Mouse (Mus musculus): ENCODE measurements around the gene Telo2. TPM values are rescaled to one million over a fixed set of nuclear protein-coding genes. Genes with fewer than 3 reads are reported as not detected.
A peak's percentile ranks its signal among the peaks of the same experiment; 100 is the strongest.

Telo2 gene
- polyA plus RNA-seq, 1 experiment from 2014 or later = 45.4 TPM

- ATAC-seq (replicated peaks; ENCODE audit: low FRiP score) (no peak), DNase-seq (ENCODE audit: low spot score) (no peak)
- WGBS = 91% methylated on average over 13 of the region's 13 CpGs
- no peaks in the 10 kb centered on the region for H3K36me3 ChIP-seq (ENCODE audit: control insufficient read depth, insufficient read depth, low read length)
- no peaks in the 10 kb centered on the region for H3K4me1 ChIP-seq (replicated peaks; ENCODE audit: control insufficient read depth, insufficient read depth, low read length)
- H3K4me2 ChIP-seq (ENCODE audit: low read depth, low read length, severe bottlenecking) = no peak overlapping the region
- H3K27me3 ChIP-seq (ENCODE audit: control insufficient read depth, insufficient read depth, low read length) = no peaks in the 10 kb centered on the region
- H3K9me3 ChIP-seq (ENCODE audit: control insufficient read depth, low read length) = no peaks in the 10 kb centered on the region
- H3K27ac ChIP-seq (ENCODE audit: low read depth, low read length) = no peak overlapping the region
- peak overlapping the region; percentile 8; the same call in 1 of the 2 replicates for H3K4me3 ChIP-seq (ENCODE audit: low read depth, low read length)
- H3K9ac ChIP-seq (ENCODE audit: low read length) = no peak overlapping the region; the same call in 1 of the 2 replicates
Measured at GRCm38 (mm10) chr17:25080210-25080609, 35.6 kb downstream of the Telo2 start.

- Histone ChIP-seq H3K4me1 (replicated peaks; ENCODE audit: control insufficient read depth, insufficient read depth, low read length) (no peaks in the 10 kb centered on the region), H3K9me3 (ENCODE audit: control insufficient read depth, low read length) (no peaks in the 10 kb centered on the region), H3K27me3 (ENCODE audit: control insufficient read depth, insufficient read depth, low read length) (no peaks in the 10 kb centered on the region), H3K36me3 (ENCODE audit: control insufficient read depth, insufficient read depth, low read length) (no peaks in the 10 kb centered on the region), H3K9ac (ENCODE audit: low read length) (no peak overlapping the region), H3K27ac (ENCODE audit: low read depth, low read length) (no peak overlapping the region), H3K4me2 (ENCODE audit: low read depth, low read length, severe bottlenecking) (no peak overlapping the region), H3K4me3 (ENCODE audit: low read depth, low read length) (no peak overlapping the region)
- WGBS = 87% methylated on average over 13 of the region's 13 CpGs
- no peak for DNase-seq (ENCODE audit: low spot score)
- no peak for ATAC-seq (replicated peaks; ENCODE audit: low FRiP score)
Measured at GRCm38 (mm10) chr17:25077771-25078372, 37.9 kb downstream of the Telo2 start.

- H3K4me3 ChIP-seq (ENCODE audit: low read depth, low read length) = no peak overlapping the region
Measured at GRCm38 (mm10) chr17:25076906-25077305, 38.9 kb downstream of the Telo2 start.

GRCm38 (mm10) chr17:25068690-25069089 is 47.1 kb downstream of the Telo2 start:
- no peaks in the 10 kb centered on the region for H3K36me3 ChIP-seq (ENCODE audit: control insufficient read depth, insufficient read depth, low read length)
- H3K27me3 ChIP-seq (ENCODE audit: control insufficient read depth, insufficient read depth, low read length) = no peaks in the 10 kb centered on the region
- DNase-seq (ENCODE audit: low spot score) (no peak), ATAC-seq (replicated peaks; ENCODE audit: low FRiP score) (no peak)
- no peak overlapping the region for H3K9ac ChIP-seq (ENCODE audit: low read length)
- no peaks in the 10 kb centered on the region for H3K9me3 ChIP-seq (ENCODE audit: control insufficient read depth, low read length)
- 79% methylated on average over 2 of the region's 2 CpGs for WGBS
- H3K4me1 ChIP-seq (replicated peaks; ENCODE audit: control insufficient read depth, insufficient read depth, low read length) = no peaks in the 10 kb centered on the region
- no peak overlapping the region for H3K4me3 ChIP-seq (ENCODE audit: low read depth, low read length)
- no peak overlapping the region for H3K4me2 ChIP-seq (ENCODE audit: low read depth, low read length, severe bottlenecking)
- no peak overlapping the region for H3K27ac ChIP-seq (ENCODE audit: low read depth, low read length)

More at GRCm38 (mm10) chr17:25076906-25077305, 38.9 kb downstream of the Telo2 start:
- H3K27me3 ChIP-seq (ENCODE audit: control insufficient read depth, insufficient read depth, low read length) = no peaks in the 10 kb centered on the region
- no peaks in the 10 kb centered on the region for H3K4me1 ChIP-seq (replicated peaks; ENCODE audit: control insufficient read depth, insufficient read depth, low read length)
- no peak overlapping the region for H3K4me2 ChIP-seq (ENCODE audit: low read depth, low read length, severe bottlenecking)
- no peaks in the 10 kb centered on the region for H3K9me3 ChIP-seq (ENCODE audit: control insufficient read depth, low read length)
- 92% methylated on average over 4 of the region's 4 CpGs for WGBS
- H3K9ac ChIP-seq (ENCODE audit: low read length) = no peak overlapping the region
- H3K27ac ChIP-seq (ENCODE audit: low read depth, low read length) = no peak overlapping the region
- DNase-seq (ENCODE audit: low spot score) (no peak), ATAC-seq (replicated peaks; ENCODE audit: low FRiP score) (no peak)
- H3K36me3 ChIP-seq (ENCODE audit: control insufficient read depth, insufficient read depth, low read length) = no peaks in the 10 kb centered on the region

- no peaks in the 10 kb centered on the region for H3K27me3 ChIP-seq (ENCODE audit: control insufficient read depth, insufficient read depth, low read length)
- H3K4me1 ChIP-seq (replicated peaks; ENCODE audit: control insufficient read depth, insufficient read depth, low read length) = no peaks in the 10 kb centered on the region
- no peak for DNase-seq (ENCODE audit: low spot score)
- no peak overlapping the region for H3K4me3 ChIP-seq (ENCODE audit: low read depth, low read length)
- no peaks in the 10 kb centered on the region for H3K36me3 ChIP-seq (ENCODE audit: control insufficient read depth, insufficient read depth, low read length)
- no peak overlapping the region for H3K27ac ChIP-seq (ENCODE audit: low read depth, low read length)
- no peak overlapping the region for H3K4me2 ChIP-seq (ENCODE audit: low read depth, low read length, severe bottlenecking)
- ATAC-seq (replicated peaks; ENCODE audit: low FRiP score) = no peak
- 83% methylated on average over 8 of the region's 8 CpGs for WGBS
- no peak overlapping the region for H3K9ac ChIP-seq (ENCODE audit: low read length)
- H3K9me3 ChIP-seq (ENCODE audit: control insufficient read depth, low read length) = no peaks in the 10 kb centered on the region
Measured at GRCm38 (mm10) chr17:25067442-25067851, 48.3 kb downstream of the Telo2 start.

GRCm38 (mm10) chr17:25066595-25066994 is 49.2 kb downstream of the Telo2 start:
- ATAC-seq (replicated peaks; ENCODE audit: low FRiP score) (no peak), DNase-seq (ENCODE audit: low spot score) (no peak)
- Histone ChIP-seq H3K27ac (ENCODE audit: low read depth, low read length) (no peak overlapping the region), H3K9me3 (ENCODE audit: control insufficient read depth, low read length) (no peaks in the 10 kb centered on the region), H3K4me2 (ENCODE audit: low read depth, low read length, severe bottlenecking) (no peak overlapping the region), H3K27me3 (ENCODE audit: control insufficient read depth, insufficient read depth, low read length) (no peaks in the 10 kb centered on the region), H3K9ac (ENCODE audit: low read length) (no peak overlapping the region), H3K4me3 (ENCODE audit: low read depth, low read length) (no peak overlapping the region), H3K36me3 (ENCODE audit: control insufficient read depth, insufficient read depth, low read length) (no peaks in the 10 kb centered on the region), H3K4me1 (replicated peaks; ENCODE audit: control insufficient read depth, insufficient read depth, low read length) (no peaks in the 10 kb centered on the region)
- 92% methylated on average over 7 of the region's 7 CpGs for WGBS

- WGBS = 87% methylated on average over 3 of the region's 3 CpGs
- Histone ChIP-seq H3K4me1 (replicated peaks; ENCODE audit: control insufficient read depth, insufficient read depth, low read length) (no peaks in the 10 kb centered on the region), H3K4me2 (ENCODE audit: low read depth, low read length, severe bottlenecking) (no peak overlapping the region), H3K9me3 (ENCODE audit: control insufficient read depth, low read length) (no peaks in the 10 kb centered on the region), H3K36me3 (ENCODE audit: control insufficient read depth, insufficient read depth, low read length) (no peaks in the 10 kb centered on the region), H3K27me3 (ENCODE audit: control insufficient read depth, insufficient read depth, low read length) (no peaks in the 10 kb centered on the region), H3K4me3 (ENCODE audit: low read depth, low read length) (no peak overlapping the region), H3K27ac (ENCODE audit: low read depth, low read length) (no peak overlapping the region), H3K9ac (ENCODE audit: low read length) (no peak overlapping the region)
- ATAC-seq (replicated peaks; ENCODE audit: low FRiP score) = no peak
- DNase-seq (ENCODE audit: low spot score) = no peak
Measured at GRCm38 (mm10) chr17:25065189-25065588, 50.6 kb downstream of the Telo2 start.

GRCm38 (mm10) chr17:25064351-25064750 is 51.4 kb downstream of the Telo2 start:
- ATAC-seq (replicated peaks; ENCODE audit: low FRiP score) (no peak), DNase-seq (ENCODE audit: low spot score) (no peak)
- WGBS = 84% methylated on average over 9 of the region's 9 CpGs

GRCm38 (mm10) chr17:25063872-25064271 is 51.9 kb downstream of the Telo2 start:
- H3K4me2 ChIP-seq (ENCODE audit: low read depth, low read length, severe bottlenecking) = no peak overlapping the region
- no peaks in the 10 kb centered on the region for H3K9me3 ChIP-seq (ENCODE audit: control insufficient read depth, low read length)
- H3K4me3 ChIP-seq (ENCODE audit: low read depth, low read length) = no peak overlapping the region
- no peak overlapping the region for H3K9ac ChIP-seq (ENCODE audit: low read length)
- H3K36me3 ChIP-seq (ENCODE audit: control insufficient read depth, insufficient read depth, low read length) = no peaks in the 10 kb centered on the region
- no peaks in the 10 kb centered on the region for H3K27me3 ChIP-seq (ENCODE audit: control insufficient read depth, insufficient read depth, low read length)
- ATAC-seq (replicated peaks; ENCODE audit: low FRiP score) (no peak), DNase-seq (ENCODE audit: low spot score) (no peak)
- H3K27ac ChIP-seq (ENCODE audit: low read depth, low read length) = no peak overlapping the region
- WGBS = 93% methylated on average over 12 of the region's 12 CpGs
- H3K4me1 ChIP-seq (replicated peaks; ENCODE audit: control insufficient read depth, insufficient read depth, low read length) = no peaks in the 10 kb centered on the region

More at GRCm38 (mm10) chr17:25064351-25064750, 51.4 kb downstream of the Telo2 start:
- H3K9me3 ChIP-seq (ENCODE audit: control insufficient read depth, low read length) = no peaks in the 10 kb centered on the region
- H3K9ac ChIP-seq (ENCODE audit: low read length) = no peak overlapping the region
- no peaks in the 10 kb centered on the region for H3K27me3 ChIP-seq (ENCODE audit: control insufficient read depth, insufficient read depth, low read length)
- no peaks in the 10 kb centered on the region for H3K36me3 ChIP-seq (ENCODE audit: control insufficient read depth, insufficient read depth, low read length)
- no peak overlapping the region for H3K4me3 ChIP-seq (ENCODE audit: low read depth, low read length)
- H3K27ac ChIP-seq (ENCODE audit: low read depth, low read length) = no peak overlapping the region
- H3K4me2 ChIP-seq (ENCODE audit: low read depth, low read length, severe bottlenecking) = no peak overlapping the region
- H3K4me1 ChIP-seq (replicated peaks; ENCODE audit: control insufficient read depth, insufficient read depth, low read length) = no peaks in the 10 kb centered on the region

Data from forebrain, embryonic 11.5 days (tissue).